Mouse (Mus musculus): ENCODE results near the gene Creb3l2. TPM values are rescaled to one million over a fixed set of nuclear protein-coding genes. Genes with fewer than 3 reads are reported as not detected.

The Creb3l2 gene
- polyA plus RNA-seq, 1 experiment from 2014 or later, result 28.7 TPM

GRCm38 (mm10) chr6:37425833-37426232, 16.1 kb downstream of the Creb3l2 start:
- H3K9me3 ChIP-seq (ENCODE audit: control insufficient read depth, low read depth, low read length), result no peaks in the 10 kb centered on the region
- no peak for ATAC-seq (ENCODE audit: insufficient number of reproducible peaks, insufficient read depth, low FRiP score, low read depth)
- H3K4me3 ChIP-seq (ENCODE audit: low read depth, low read length), result no peak overlapping the region
- H3K27me3 ChIP-seq (ENCODE audit: control insufficient read depth, insufficient read depth, low read length), result no peaks in the 10 kb centered on the region
- 59% methylated on average over 3 of the region's 3 CpGs for WGBS
- H3K9ac ChIP-seq (replicated peaks; ENCODE audit: low read depth, low read length), result no peak overlapping the region
- peaks cover 3% of the 10 kb centered on the region; the same call in 1 of the 2 replicates for H3K36me3 ChIP-seq (ENCODE audit: control insufficient read depth, insufficient read depth, low read length)
- H3K27ac ChIP-seq (ENCODE audit: low read length), result no peak overlapping the region
- H3K4me2 ChIP-seq (replicated peaks; ENCODE audit: low read depth, low read length), result no peak overlapping the region
- peaks cover 42% of the 10 kb centered on the region for H3K4me1 ChIP-seq (ENCODE audit: control insufficient read depth, insufficient read depth, low read length)

DNA sequence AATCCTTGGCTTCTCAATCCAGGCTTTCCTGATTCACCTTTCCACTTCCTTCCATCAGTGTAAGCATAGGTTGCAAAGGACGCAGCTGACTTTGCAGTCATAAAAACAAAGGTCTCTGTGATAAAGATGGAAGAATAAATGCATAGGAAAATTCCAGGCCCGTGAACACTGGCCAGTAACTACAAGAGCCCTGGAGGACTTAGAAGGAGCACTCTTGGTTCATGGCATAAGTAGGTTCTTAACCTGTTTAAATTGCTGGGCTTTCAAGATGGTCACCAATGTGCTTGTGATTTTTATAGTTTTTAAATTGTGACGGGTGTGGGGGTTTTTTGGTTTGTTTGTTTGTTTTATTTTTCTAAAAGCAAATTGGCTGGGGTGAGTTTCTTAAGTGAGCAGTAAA, 16.9 kb downstream of the Creb3l2 start:
- no peaks in the 10 kb centered on the region for H3K9me3 ChIP-seq (ENCODE audit: control insufficient read depth, low read depth, low read length)
- peaks cover 3% of the 10 kb centered on the region; the same call in 1 of the 2 replicates for H3K36me3 ChIP-seq (ENCODE audit: control insufficient read depth, insufficient read depth, low read length)
- H3K27me3 ChIP-seq (ENCODE audit: control insufficient read depth, insufficient read depth, low read length), result no peaks in the 10 kb centered on the region
- no peak overlapping the region for H3K4me2 ChIP-seq (replicated peaks; ENCODE audit: low read depth, low read length)
- peaks cover 39% of the 10 kb centered on the region for H3K4me1 ChIP-seq (ENCODE audit: control insufficient read depth, insufficient read depth, low read length)
- 87% methylated on average over 3 of the region's 3 CpGs for WGBS
- H3K4me3 ChIP-seq (ENCODE audit: low read depth, low read length), result no peak overlapping the region
- H3K9ac ChIP-seq (replicated peaks; ENCODE audit: low read depth, low read length), result no peak overlapping the region
- ATAC-seq (ENCODE audit: insufficient number of reproducible peaks, insufficient read depth, low FRiP score, low read depth), result no peak
- H3K27ac ChIP-seq (ENCODE audit: low read length), result no peak overlapping the region; the same call in 1 of the 2 replicates

GRCm38 (mm10) chr6:37424374-37424773, 17.6 kb downstream of the Creb3l2 start:
- 31% methylated on average over 7 of the region's 7 CpGs for WGBS
- no peaks in the 10 kb centered on the region for H3K27me3 ChIP-seq (ENCODE audit: control insufficient read depth, insufficient read depth, low read length)
- H3K36me3 ChIP-seq (ENCODE audit: control insufficient read depth, insufficient read depth, low read length), result no peaks in the 10 kb centered on the region
- peak overlapping the region; percentile 6; the same call in 1 of the 2 replicates for H3K27ac ChIP-seq (ENCODE audit: low read length)
- H3K9ac ChIP-seq (replicated peaks; ENCODE audit: low read depth, low read length), result no peak overlapping the region
- H3K4me3 ChIP-seq (ENCODE audit: low read depth, low read length), result no peak overlapping the region
- ATAC-seq (ENCODE audit: insufficient number of reproducible peaks, insufficient read depth, low FRiP score, low read depth), result no peak
- peaks cover 39% of the 10 kb centered on the region for H3K4me1 ChIP-seq (ENCODE audit: control insufficient read depth, insufficient read depth, low read length)
- no peaks in the 10 kb centered on the region for H3K9me3 ChIP-seq (ENCODE audit: control insufficient read depth, low read depth, low read length)
- no peak overlapping the region for H3K4me2 ChIP-seq (replicated peaks; ENCODE audit: low read depth, low read length)

DNA sequence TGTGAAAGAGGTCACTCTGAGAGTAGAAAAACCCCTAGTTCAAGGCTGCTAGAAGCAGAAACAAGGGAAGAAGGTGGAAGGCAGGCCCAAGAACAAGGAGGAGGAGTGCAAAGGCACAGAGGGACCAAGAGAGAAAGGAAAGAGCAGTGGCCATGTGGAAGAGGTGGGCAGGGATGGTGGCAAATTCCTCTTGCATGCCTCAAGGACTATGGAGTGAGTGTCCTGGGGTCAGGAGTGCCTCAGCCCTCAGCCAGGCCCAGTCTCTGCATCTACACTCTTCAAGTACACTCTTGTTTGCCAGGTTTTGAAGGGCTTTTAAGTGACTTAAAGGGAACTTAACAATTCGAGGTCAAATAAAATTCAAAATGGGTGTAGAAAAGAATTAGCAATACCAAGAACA, 18.6 kb downstream of the Creb3l2 start:
- no peaks in the 10 kb centered on the region for H3K9me3 ChIP-seq (ENCODE audit: control insufficient read depth, low read depth, low read length)

GRCm38 (mm10) chr6:37421124-37421523, 20.8 kb downstream of the Creb3l2 start:
- Histone ChIP-seq H3K36me3 (ENCODE audit: control insufficient read depth, insufficient read depth, low read length) (peaks cover 3% of the 10 kb centered on the region; the same call in 1 of the 2 replicates), H3K4me1 (ENCODE audit: control insufficient read depth, insufficient read depth, low read length) (peaks cover 42% of the 10 kb centered on the region), H3K4me2 (replicated peaks; ENCODE audit: low read depth, low read length) (no peak overlapping the region), H3K27ac (ENCODE audit: low read length) (no peak overlapping the region), H3K27me3 (ENCODE audit: control insufficient read depth, insufficient read depth, low read length) (no peaks in the 10 kb centered on the region), H3K4me3 (ENCODE audit: low read depth, low read length) (no peak overlapping the region), H3K9ac (replicated peaks; ENCODE audit: low read depth, low read length) (no peak overlapping the region), H3K9me3 (ENCODE audit: control insufficient read depth, low read depth, low read length) (no peaks in the 10 kb centered on the region)
- ATAC-seq (ENCODE audit: insufficient number of reproducible peaks, insufficient read depth, low FRiP score, low read depth), result no peak
- 75% methylated on average over 6 of the region's 6 CpGs for WGBS

More for the DNA sequence above, 18.6 kb downstream of the Creb3l2 start:
- H3K27ac ChIP-seq (ENCODE audit: low read length), result peak overlapping the region; percentile 6; the same call in 1 of the 2 replicates
- WGBS, result 68% methylated on average over 1 of the region's 1 CpGs
- ATAC-seq (ENCODE audit: insufficient number of reproducible peaks, insufficient read depth, low FRiP score, low read depth), result no peak
- no peaks in the 10 kb centered on the region for H3K27me3 ChIP-seq (ENCODE audit: control insufficient read depth, insufficient read depth, low read length)
- H3K4me2 ChIP-seq (replicated peaks; ENCODE audit: low read depth, low read length), result no peak overlapping the region
- H3K4me1 ChIP-seq (ENCODE audit: control insufficient read depth, insufficient read depth, low read length), result peaks cover 38% of the 10 kb centered on the region
- no peak overlapping the region for H3K4me3 ChIP-seq (ENCODE audit: low read depth, low read length)
- peaks cover 3% of the 10 kb centered on the region; the same call in 1 of the 2 replicates for H3K36me3 ChIP-seq (ENCODE audit: control insufficient read depth, insufficient read depth, low read length)
- H3K9ac ChIP-seq (replicated peaks; ENCODE audit: low read depth, low read length), result no peak overlapping the region

DNA sequence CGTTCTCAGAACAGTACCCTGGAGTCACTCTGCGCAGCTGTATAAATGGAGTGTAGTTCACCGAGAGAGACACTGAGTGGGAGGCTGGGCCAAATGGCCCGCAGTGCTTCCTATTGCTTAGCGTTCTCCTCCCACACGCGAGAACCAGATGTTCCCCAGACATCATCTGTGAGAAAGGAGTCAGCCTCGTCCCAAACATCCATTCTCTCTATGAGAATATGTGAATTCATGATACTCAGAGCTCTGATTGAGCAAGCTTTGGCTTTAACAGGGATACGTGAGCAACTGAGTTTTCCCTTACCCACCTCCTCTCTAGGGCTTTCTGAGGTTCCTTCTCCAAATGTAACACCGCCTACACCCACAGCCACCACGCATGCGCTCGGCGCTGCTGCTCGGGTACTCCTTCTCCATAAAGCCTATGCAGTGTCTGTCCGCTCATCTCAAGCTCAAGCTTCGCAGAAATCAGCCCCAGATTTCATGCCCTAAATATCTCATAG, 22.5 kb downstream of the Creb3l2 start:
- Histone ChIP-seq H3K27ac (ENCODE audit: low read length) (peak overlapping the region; percentile 93), H3K4me3 (ENCODE audit: low read depth, low read length) (no peak overlapping the region), H3K4me1 (ENCODE audit: control insufficient read depth, insufficient read depth, low read length) (peaks cover 49% of the 10 kb centered on the region), H3K36me3 (ENCODE audit: control insufficient read depth, insufficient read depth, low read length) (peaks cover 3% of the 10 kb centered on the region; the same call in 1 of the 2 replicates), H3K27me3 (ENCODE audit: control insufficient read depth, insufficient read depth, low read length) (no peaks in the 10 kb centered on the region), H3K9ac (replicated peaks; ENCODE audit: low read depth, low read length) (no peak overlapping the region; the same call in 1 of the 2 replicates), H3K4me2 (replicated peaks; ENCODE audit: low read depth, low read length) (0 out of 2 replicates have a peak overlapping the region, but pooled peaks have one; percentile 12), H3K9me3 (ENCODE audit: control insufficient read depth, low read depth, low read length) (no peaks in the 10 kb centered on the region)
- peak; percentile 73; the same call in 1 of the 2 replicates for ATAC-seq (ENCODE audit: insufficient number of reproducible peaks, insufficient read depth, low FRiP score, low read depth)
- WGBS, result 54% methylated on average over 17 of the region's 17 CpGs

DNA sequence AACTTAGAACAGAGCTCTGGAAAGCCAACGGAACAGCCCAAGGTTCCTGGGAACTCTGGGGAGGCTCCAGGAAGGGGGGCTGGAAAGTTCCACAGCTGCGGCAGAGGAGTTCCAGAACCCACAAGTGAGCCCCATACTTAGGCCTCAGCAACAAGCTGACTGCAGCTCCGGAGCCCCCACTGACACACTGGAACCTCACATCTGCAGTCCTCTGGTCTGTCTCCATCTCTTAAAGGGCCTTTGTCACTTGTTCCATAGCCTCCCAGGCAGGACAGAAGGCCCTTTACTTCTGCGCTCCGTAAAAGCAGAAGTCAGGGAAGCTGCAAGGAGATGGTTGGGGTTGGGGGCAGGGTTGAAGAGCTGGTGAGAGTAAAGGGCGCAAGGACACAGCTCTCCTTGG, 23.0 kb downstream of the Creb3l2 start:
- 53% methylated on average over 6 of the region's 6 CpGs for WGBS
- no peaks in the 10 kb centered on the region for H3K27me3 ChIP-seq (ENCODE audit: control insufficient read depth, insufficient read depth, low read length)
- peak overlapping the region; percentile 93 for H3K27ac ChIP-seq (ENCODE audit: low read length)
- H3K36me3 ChIP-seq (ENCODE audit: control insufficient read depth, insufficient read depth, low read length), result peaks cover 3% of the 10 kb centered on the region; the same call in 1 of the 2 replicates
- peaks cover 45% of the 10 kb centered on the region for H3K4me1 ChIP-seq (ENCODE audit: control insufficient read depth, insufficient read depth, low read length)
- no peaks in the 10 kb centered on the region for H3K9me3 ChIP-seq (ENCODE audit: control insufficient read depth, low read depth, low read length)
- H3K9ac ChIP-seq (replicated peaks; ENCODE audit: low read depth, low read length), result no peak overlapping the region
- H3K4me3 ChIP-seq (ENCODE audit: low read depth, low read length), result no peak overlapping the region
- peak overlapping the region; percentile 12; the same call in 1 of the 2 replicates for H3K4me2 ChIP-seq (replicated peaks; ENCODE audit: low read depth, low read length)
- no peak; the same call in 1 of the 2 replicates for ATAC-seq (ENCODE audit: insufficient number of reproducible peaks, insufficient read depth, low FRiP score, low read depth)

DNA sequence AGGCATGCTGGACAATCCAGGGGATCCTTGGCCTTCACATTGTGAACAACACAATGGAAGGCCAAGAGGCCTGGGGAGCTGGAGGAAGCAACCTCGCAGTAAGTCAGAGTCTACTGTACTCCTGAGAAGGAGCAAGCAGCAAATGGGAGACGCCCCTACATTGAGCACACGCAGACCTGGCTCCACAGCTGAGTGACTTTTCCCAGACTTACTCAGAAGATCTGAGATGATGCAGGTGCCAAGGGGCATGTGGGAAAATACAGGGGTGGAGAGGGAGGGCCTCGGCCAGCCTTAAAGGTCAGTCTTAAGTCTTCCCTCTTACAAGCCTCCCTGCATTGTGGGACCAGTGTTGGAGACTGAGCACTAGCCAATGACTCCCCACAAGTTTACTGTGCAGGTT, 25.2 kb downstream of the Creb3l2 start:
- H3K4me2 ChIP-seq (replicated peaks; ENCODE audit: low read depth, low read length), result no peak overlapping the region
- H3K9ac ChIP-seq (replicated peaks; ENCODE audit: low read depth, low read length), result no peak overlapping the region
- no peak overlapping the region for H3K4me3 ChIP-seq (ENCODE audit: low read depth, low read length)
- no peak overlapping the region for H3K27ac ChIP-seq (ENCODE audit: low read length)
- H3K9me3 ChIP-seq (ENCODE audit: control insufficient read depth, low read depth, low read length), result no peaks in the 10 kb centered on the region
- no peak for ATAC-seq (ENCODE audit: insufficient number of reproducible peaks, insufficient read depth, low FRiP score, low read depth)
- WGBS, result 74% methylated on average over 4 of the region's 4 CpGs
- no peaks in the 10 kb centered on the region for H3K27me3 ChIP-seq (ENCODE audit: control insufficient read depth, insufficient read depth, low read length)
- peaks cover 45% of the 10 kb centered on the region for H3K4me1 ChIP-seq (ENCODE audit: control insufficient read depth, insufficient read depth, low read length)
- peaks cover 3% of the 10 kb centered on the region; the same call in 1 of the 2 replicates for H3K36me3 ChIP-seq (ENCODE audit: control insufficient read depth, insufficient read depth, low read length)

All from stomach, embryonic 14.5 days (tissue).